Mouse (Mus musculus) spleen, adult 2 months (tissue): ENCODE measurements around the gene Gm42420. TPM values are rescaled to one million over a fixed set of nuclear protein-coding genes. Genes with fewer than 3 reads are reported as not detected.

Experiments
- DNase-seq, 2 experiments: peaks; one replicate each; pipeline versions ENCODE4 v3.0.0 to v3.0.0-alpha.2; 2012 to 2021; ENCODE audit warnings: low spot score in 2 of 2, low read depth in 1 of 2
- H3K27ac ChIP-seq: fragments of 200-500 bp; 2 replicates; pipeline ENCODE4 v1.5.1; 2012; ENCODE audit warnings: low read length, inconsistent platforms; ENCODE audit not compliant: insufficient read depth
- H3K27me3 ChIP-seq: fragments of 200-500 bp; 2 replicates; pipeline ENCODE4 v1.6.1; 2012; ENCODE audit warnings: mild to moderate bottlenecking, moderate library complexity, low read length, inconsistent platforms; ENCODE audit not compliant: control insufficient read depth, insufficient read depth
- H3K36me3 ChIP-seq: fragments of 200-500 bp; 2 replicates; pipeline ENCODE4 v1.6.1; 2012; ENCODE audit warnings: mild to moderate bottlenecking, low read length, inconsistent platforms; ENCODE audit not compliant: control insufficient read depth, insufficient read depth
- H3K4me1 ChIP-seq: fragments of 200-500 bp; 2 replicates; pipeline ENCODE4 v1.6.1; 2011; ENCODE audit warnings: inconsistent platforms; ENCODE audit not compliant: control insufficient read depth, insufficient read depth, insufficient read length
- H3K4me3 ChIP-seq: fragments of 200-500 bp; 2 replicates; pipeline ENCODE4 v1.5.1; 2011; ENCODE audit warnings: mild to moderate bottlenecking, inconsistent platforms; ENCODE audit not compliant: insufficient read depth, insufficient read length; ENCODE audit errors: extremely low read depth
- CTCF ChIP-seq: fragments of 200-500 bp; IDR thresholded peaks from 2 replicates; pipeline ENCODE4 v1.5.1; 2011; ENCODE audit warnings: mild to moderate bottlenecking, inconsistent platforms; ENCODE audit not compliant: insufficient read depth, insufficient read length, insufficient replicate concordance; ENCODE audit errors: extremely low read depth
- POLR2A ChIP-seq: fragments of 200-500 bp; IDR thresholded peaks from 2 replicates; pipeline ENCODE4 v1.6.1; 2011; ENCODE audit warnings: low read depth, low read length, inconsistent platforms
- WGBS: fragments of 180-500 bp; shearing (Covaris S2); methylation state at CpG from one replicate; pipeline ENCODE4 v1.1.7; 2018; 5-methylcytosine and 5-hydroxymethylcytosine counted together
- polyA plus RNA-seq: library from polyadenylated mRNA; depleted of rRNA; stranded (reverse); fragments of >200 nt; gene quantifications from 2 replicates; pipeline ENCODE4 v1.2.3, GENCODE M21; 2012; rRNA removed

Gene Gm42420
- polyA plus RNA-seq, 1 experiment, result 0.79 TPM

GRCm38 (mm10) chr6:39607365-39607764, 21.8 kb downstream of the Gm42420 start:
- no peak for DNase-seq
- peaks cover 2% of the 10 kb centered on the region for H3K4me1 ChIP-seq

GRCm38 (mm10) chr6:39610207-39610606, 24.7 kb downstream of the Gm42420 start:
- H3K4me3 ChIP-seq, result no peak overlapping the region

More at GRCm38 (mm10) chr6:39607365-39607764, 21.8 kb downstream of the Gm42420 start:
- Histone ChIP-seq H3K27me3 (no peaks in the 10 kb centered on the region), H3K4me3 (no peak overlapping the region), H3K27ac (no peak overlapping the region), H3K36me3 (peaks cover 8% of the 10 kb centered on the region)
- no peak for TF ChIP-seq CTCF
- TF ChIP-seq POLR2A, result no peak
- WGBS, result 83% methylated on average over 5 of the region's 5 CpGs

GRCm38 (mm10) chr6:39611296-39611695, 25.7 kb downstream of the Gm42420 start:
- no peak for DNase-seq
- peaks cover 2% of the 10 kb centered on the region for H3K4me1 ChIP-seq
- no peak overlapping the region for H3K4me3 ChIP-seq
- TF ChIP-seq POLR2A (no peak), CTCF (no peak)
- H3K36me3 ChIP-seq, result peaks cover 9% of the 10 kb centered on the region
- 93% methylated on average over 2 of the region's 2 CpGs for WGBS
- H3K27me3 ChIP-seq, result no peaks in the 10 kb centered on the region
- H3K27ac ChIP-seq, result no peak overlapping the region

More at GRCm38 (mm10) chr6:39610207-39610606, 24.7 kb downstream of the Gm42420 start:
- DNase-seq, result no peak
- Histone ChIP-seq H3K36me3 (peaks cover 6% of the 10 kb centered on the region), H3K27me3 (no peaks in the 10 kb centered on the region), H3K27ac (no peak overlapping the region), H3K4me1 (peaks cover 2% of the 10 kb centered on the region)
- TF ChIP-seq CTCF, result no peak
- no peak for TF ChIP-seq POLR2A
- 59% methylated on average over 2 of the region's 2 CpGs for WGBS

Other genes with a start within 250 kb of the Gm42420 start
- gene Slc37a3, start 208.1 kb upstream of the Gm42420 start, polyA plus RNA-seq, result 7.7 and 10.3 TPM in 2 replicates
- gene Rab19, start 204.6 kb upstream of the Gm42420 start, polyA plus RNA-seq, result 4.4 and 4.7 TPM in 2 replicates
- gene Mkrn1, start 165.3 kb upstream of the Gm42420 start, polyA plus RNA-seq, result 96.8 and 131 TPM in 2 replicates
- 7.3 and 9.2 TPM in 2 replicates for gene Dennd2a, start 27.9 kb upstream of the Gm42420 start, polyA plus RNA-seq
- gene Adck2, start 11.9 kb upstream of the Gm42420 start, polyA plus RNA-seq, result 8.6 and 14.1 TPM in 2 replicates
- 71.2 and 124 TPM in 2 replicates for gene Ndufb2, start 6.8 kb downstream of the Gm42420 start, polyA plus RNA-seq
- gene Braf, start 139.7 kb downstream of the Gm42420 start, polyA plus RNA-seq, result 4.5 and 6.4 TPM in 2 replicates
- gene Mrps33, start 225.2 kb downstream of the Gm42420 start, polyA plus RNA-seq, result 20.6 and 25.9 TPM in 2 replicates